Mouse (Mus musculus) embryonic fibroblast, embryonic 13.5 days (primary cell): ENCODE data around the gene Havcr2.

Experiments
- CTCF ChIP-seq: IDR thresholded peaks from 2 replicates; pipeline ENCODE4 v1.5.1; 2011; ENCODE audit warnings: mild to moderate bottlenecking, control low read depth, low read length, moderate library complexity, borderline replicate concordance; ENCODE audit not compliant: insufficient read depth
- POLR2A ChIP-seq: IDR thresholded peaks from 2 replicates; pipeline ENCODE4 v1.6.1; 2011; ENCODE audit warnings: low read depth, mild to moderate bottlenecking, control low read depth, low read length, moderate library complexity

DNA sequence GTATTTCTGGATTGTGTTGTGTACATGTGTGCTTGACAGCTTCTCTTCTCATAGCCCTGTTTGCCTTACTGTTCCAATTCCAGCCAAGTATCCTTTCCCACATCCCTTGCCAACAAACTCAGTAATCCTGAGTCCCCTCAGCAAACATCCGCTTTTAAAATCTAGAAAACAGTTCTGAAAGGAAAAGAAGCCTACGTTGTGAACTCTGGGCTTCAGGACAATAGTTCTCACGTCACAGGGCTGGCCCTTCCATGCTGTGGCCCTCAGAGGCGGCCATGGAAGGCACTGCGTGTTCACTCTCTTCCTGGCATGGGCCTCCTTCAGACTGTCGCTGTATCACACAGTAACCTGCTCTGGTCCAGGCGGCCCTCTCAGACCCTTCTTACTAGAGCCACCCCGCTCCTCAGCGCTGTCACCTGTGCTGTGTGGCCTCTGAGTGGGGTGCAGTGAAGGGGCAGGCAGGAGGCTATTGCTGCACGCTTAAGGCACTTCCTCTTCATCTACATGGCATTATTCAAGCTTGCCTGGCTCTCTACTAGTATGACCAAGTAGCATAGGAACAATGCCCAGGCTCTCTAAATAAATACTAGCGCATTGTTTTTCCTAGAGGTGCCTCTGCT, 5.2 kb upstream of the Havcr2 start:
- TF ChIP-seq POLR2A (no peak), CTCF (no peak)
